ENCODE assay signal across 8 mouse cellular contexts in the genomic region with DNA sequence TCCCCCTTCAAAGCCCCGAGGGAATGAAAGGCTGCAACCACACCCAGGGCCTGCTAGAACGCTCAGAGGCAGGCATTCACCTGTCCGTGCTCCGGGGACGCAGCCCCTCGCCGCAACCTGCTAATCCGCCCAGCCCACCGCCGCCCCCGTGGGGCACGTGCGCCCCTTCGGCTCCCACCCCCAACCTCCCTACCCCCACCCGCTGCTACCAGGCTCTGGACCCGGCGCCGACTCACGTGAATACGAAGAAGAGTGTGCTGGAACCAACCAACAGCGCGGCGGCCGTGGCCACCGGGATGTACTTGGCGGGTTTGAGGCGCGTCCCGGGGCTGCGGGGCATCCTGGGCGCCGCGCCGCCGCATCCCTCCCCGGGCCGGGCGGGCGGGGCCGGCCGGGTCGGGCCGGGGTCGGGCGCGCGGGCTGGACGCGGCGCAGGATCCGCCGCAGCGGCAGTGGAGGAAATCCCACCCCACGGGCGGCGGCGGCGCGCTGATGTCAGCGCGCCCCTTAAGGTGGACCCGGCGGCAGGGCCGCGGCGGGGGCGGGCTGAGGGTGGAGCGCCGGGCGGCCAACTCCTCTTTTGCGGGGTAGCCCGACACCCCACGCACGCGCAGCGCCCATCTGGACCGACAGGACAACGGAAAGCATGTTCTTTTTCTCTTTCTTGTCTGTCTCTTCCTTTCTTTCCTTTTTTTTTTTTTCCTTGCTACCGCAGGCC. TPM values are rescaled to one million over a fixed set of nuclear protein-coding genes. Genes with fewer than 3 reads are reported as not detected.
DNase-seq lines count a peak whose midpoint lies in the region; ATAC-seq lines count a peak whose summit lies in the region.

A gene (minus strand): TSS at position 466 of the 718 bp plus-strand sequence.

- H3K9me3 ChIP-seq in embryonic facial prominence, embryonic 11.5 days (replicated peaks; ENCODE audit: control insufficient read depth, low read length), result no peaks in the 10 kb centered on the region
- H3K9me3 ChIP-seq in heart, embryonic 10.5 days, result no peaks in the 10 kb centered on the region
- no peaks in the 10 kb centered on the region for H3K9me3 ChIP-seq in kidney, embryonic 14.5 days (ENCODE audit: control insufficient read depth, low read length)
- H3K9me3 ChIP-seq in midbrain, embryonic 15.5 days, result no peaks in the 10 kb centered on the region

- DNase-seq in 3134 (ENCODE audit: extremely low read depth, insufficient read length, low spot score) (peak; percentile 89), liver (peak; percentile 68)
- DNase-seq in adrenal gland, adult 2 months, result peak; percentile 90
- DNase-seq in embryonic facial prominence, embryonic 11.5 days (ENCODE audit: low spot score), result peak; percentile 81
- DNase-seq in heart, embryonic 10.5 days (ENCODE audit: low spot score), result peak; percentile 88
- peak; percentile 38 to 73 for DNase-seq in spleen, postnatal 4 days (ENCODE audit: low spot score in 2 of 2)

- under 1% methylated on average over 39 of the region's 79 CpGs for WGBS in embryonic facial prominence, embryonic 11.5 days
- WGBS in heart, embryonic 10.5 days, result under 1% methylated on average over 60 of the region's 79 CpGs
- WGBS in kidney, embryonic 14.5 days, result under 1% methylated on average over 54 of the region's 79 CpGs
- 0% methylated on average over 61 of the region's 79 CpGs for WGBS in midbrain, embryonic 15.5 days

- peak within 1 kb of the TSS; percentile 82 for H3K4me2 ChIP-seq in embryonic facial prominence, embryonic 11.5 days (ENCODE audit: low read depth, low read length)
- H3K4me2 ChIP-seq in kidney, embryonic 14.5 days (replicated peaks; ENCODE audit: low read depth, low read length), result peak within 1 kb of the TSS; percentile 85
- H3K4me2 ChIP-seq in midbrain, embryonic 15.5 days, result peak within 1 kb of the TSS; percentile 82

- peak within 1 kb of the TSS; percentile 85 for H3K9ac ChIP-seq in embryonic facial prominence, embryonic 11.5 days (replicated peaks; ENCODE audit: low read length)
- peak within 1 kb of the TSS; percentile 88 for H3K9ac ChIP-seq in kidney, embryonic 14.5 days (ENCODE audit: low read depth, low read length)
- H3K9ac ChIP-seq in midbrain, embryonic 15.5 days, result peak within 1 kb of the TSS; percentile 86

- peak; percentile 59 for ATAC-seq in embryonic facial prominence, embryonic 11.5 days (replicated peaks; ENCODE audit: insufficient number of reproducible peaks, low FRiP score, low TSS enrichment, low read depth)
- peak; percentile 81 for ATAC-seq in kidney, embryonic 14.5 days (ENCODE audit: low FRiP score, low TSS enrichment)
- ATAC-seq in midbrain, embryonic 15.5 days (replicated peaks), result peak; percentile 91

- no peaks in the 10 kb centered on the region for H3K4me1 ChIP-seq in embryonic facial prominence, embryonic 11.5 days (ENCODE audit: control insufficient read depth, insufficient read depth, low read length)
- peaks cover 49% of the 10 kb centered on the region for H3K4me1 ChIP-seq in heart, embryonic 10.5 days
- H3K4me1 ChIP-seq in kidney, embryonic 14.5 days (ENCODE audit: control insufficient read depth, insufficient read depth, low read length), result peaks cover 24% of the 10 kb centered on the region; the same call in 1 of the 2 replicates
- peaks cover 40% of the 10 kb centered on the region for H3K4me1 ChIP-seq in midbrain, embryonic 15.5 days

- H3K36me3 ChIP-seq in embryonic facial prominence, embryonic 11.5 days (replicated peaks; ENCODE audit: control insufficient read depth, insufficient read depth, low read depth, low read length), result peaks cover 5% of the 10 kb centered on the region; the same call in 1 of the 2 replicates
- peaks cover 23% of the 10 kb centered on the region for H3K36me3 ChIP-seq in heart, embryonic 10.5 days
- H3K36me3 ChIP-seq in kidney, embryonic 14.5 days (ENCODE audit: control insufficient read depth, insufficient read depth, low read length), result peaks cover 20% of the 10 kb centered on the region
- H3K36me3 ChIP-seq in midbrain, embryonic 15.5 days (replicated peaks), result peaks cover 12% of the 10 kb centered on the region; the same call in 1 of the 2 replicates

- peak within 1 kb of the TSS; percentile 94 for H3K4me3 ChIP-seq in embryonic facial prominence, embryonic 11.5 days (ENCODE audit: low read depth, low read length)
- H3K4me3 ChIP-seq in heart, embryonic 10.5 days, result peak within 1 kb of the TSS; percentile 93
- H3K4me3 ChIP-seq in kidney, embryonic 14.5 days (ENCODE audit: low read length), result peak within 1 kb of the TSS; percentile 91
- peak within 1 kb of the TSS; percentile 66 for H3K4me3 ChIP-seq in midbrain, embryonic 15.5 days

- H3K27me3 ChIP-seq in embryonic facial prominence, embryonic 11.5 days (ENCODE audit: control insufficient read depth, insufficient read depth, low read length), result no peaks in the 10 kb centered on the region
- no peaks in the 10 kb centered on the region for H3K27me3 ChIP-seq in heart, embryonic 10.5 days (ENCODE audit: insufficient read depth, poor library complexity, severe bottlenecking)
- no peaks in the 10 kb centered on the region for H3K27me3 ChIP-seq in kidney, embryonic 14.5 days (ENCODE audit: control insufficient read depth, insufficient read depth, low read length)
- H3K27me3 ChIP-seq in midbrain, embryonic 15.5 days (replicated peaks), result no peaks in the 10 kb centered on the region

- H3K27ac ChIP-seq in embryonic facial prominence, embryonic 11.5 days (replicated peaks; ENCODE audit: low read depth, low read length), result peak within 1 kb of the TSS; percentile 71
- H3K27ac ChIP-seq in heart, embryonic 10.5 days, result peak within 1 kb of the TSS; percentile 93
- peak within 1 kb of the TSS; percentile 88 for H3K27ac ChIP-seq in kidney, embryonic 14.5 days (ENCODE audit: low read depth, low read length)
- peak within 1 kb of the TSS; percentile 92 for H3K27ac ChIP-seq in midbrain, embryonic 15.5 days

RNA-seq across cellular contexts. Expression of the gene that starts here (rescaled TPM):
- 10 to 100 TPM; 23.3 to 23.8 TPM for total RNA-seq in adrenal gland, adult 2 months (2021)
- polyA plus RNA-seq in adrenal gland, adult 2 months (2012; rRNA removed), result 182 and 191 TPM in 2 replicates
- polyA plus RNA-seq in embryonic facial prominence, embryonic 11.5 days (2014; fragmentation: Nextera tagmentation; extraction: Ambion mirVana), result 9.3 and 11.6 TPM in 2 replicates
- 21.2 and 27.5 TPM in 2 replicates for polyA plus RNA-seq in heart, embryonic 10.5 days (2016; fragmentation: Nextera tagmentation; extraction: Ambion mirVana)
- 14.4 and 17.2 TPM in 2 replicates for polyA plus RNA-seq in kidney, embryonic 14.5 days (2014; fragmentation: Nextera tagmentation; extraction: Ambion mirVana)
- polyA plus RNA-seq in midbrain, embryonic 15.5 days (2015; fragmentation: Nextera tagmentation; extraction: Ambion mirVana), result 15.4 and 19.9 TPM in 2 replicates

Comparison
In these comparisons a context has a peak if more than half of its experiments do, and no peak if none do; other contexts are left out.
1. Peak in every context shown above with its lines: DNase-seq, ATAC-seq, H3K4me3 ChIP-seq and H3K27ac ChIP-seq.